Mouse (Mus musculus) spleen, adult 2 months (tissue): ENCODE data around the gene Lpar1. TPM values are rescaled to one million over a fixed set of nuclear protein-coding genes. Genes with fewer than 3 reads are reported as not detected.

Experiments used
- DNase-seq, 2 experiments: peaks; one replicate each; pipeline versions ENCODE4 v3.0.0 to v3.0.0-alpha.2; 2012 to 2021; ENCODE audit warnings: low spot score in 2 of 2, low read depth in 1 of 2
- H3K27ac ChIP-seq: fragments of 200-500 bp; 2 replicates; pipeline ENCODE4 v1.5.1; 2012; ENCODE audit warnings: low read length, inconsistent platforms; ENCODE audit not compliant: insufficient read depth
- H3K27me3 ChIP-seq: fragments of 200-500 bp; 2 replicates; pipeline ENCODE4 v1.6.1; 2012; ENCODE audit warnings: mild to moderate bottlenecking, moderate library complexity, low read length, inconsistent platforms; ENCODE audit not compliant: control insufficient read depth, insufficient read depth
- H3K36me3 ChIP-seq: fragments of 200-500 bp; 2 replicates; pipeline ENCODE4 v1.6.1; 2012; ENCODE audit warnings: mild to moderate bottlenecking, low read length, inconsistent platforms; ENCODE audit not compliant: control insufficient read depth, insufficient read depth
- H3K4me1 ChIP-seq: fragments of 200-500 bp; 2 replicates; pipeline ENCODE4 v1.6.1; 2011; ENCODE audit warnings: inconsistent platforms; ENCODE audit not compliant: control insufficient read depth, insufficient read depth, insufficient read length
- H3K4me3 ChIP-seq: fragments of 200-500 bp; 2 replicates; pipeline ENCODE4 v1.5.1; 2011; ENCODE audit warnings: mild to moderate bottlenecking, inconsistent platforms; ENCODE audit not compliant: insufficient read depth, insufficient read length; ENCODE audit errors: extremely low read depth
- CTCF ChIP-seq: fragments of 200-500 bp; IDR thresholded peaks from 2 replicates; pipeline ENCODE4 v1.5.1; 2011; ENCODE audit warnings: mild to moderate bottlenecking, inconsistent platforms; ENCODE audit not compliant: insufficient read depth, insufficient read length, insufficient replicate concordance; ENCODE audit errors: extremely low read depth
- POLR2A ChIP-seq: fragments of 200-500 bp; IDR thresholded peaks from 2 replicates; pipeline ENCODE4 v1.6.1; 2011; ENCODE audit warnings: low read depth, low read length, inconsistent platforms
- WGBS: fragments of 180-500 bp; shearing (Covaris S2); methylation state at CpG from one replicate; pipeline ENCODE4 v1.1.7; 2018; 5-methylcytosine and 5-hydroxymethylcytosine counted together
- polyA plus RNA-seq: library from polyadenylated mRNA; depleted of rRNA; stranded (reverse); fragments of >200 nt; gene quantifications from 2 replicates; pipeline ENCODE4 v1.2.3, GENCODE M21; 2012

Gene Lpar1
- polyA plus RNA-seq, 1 experiment = 19.7 TPM

DNA sequence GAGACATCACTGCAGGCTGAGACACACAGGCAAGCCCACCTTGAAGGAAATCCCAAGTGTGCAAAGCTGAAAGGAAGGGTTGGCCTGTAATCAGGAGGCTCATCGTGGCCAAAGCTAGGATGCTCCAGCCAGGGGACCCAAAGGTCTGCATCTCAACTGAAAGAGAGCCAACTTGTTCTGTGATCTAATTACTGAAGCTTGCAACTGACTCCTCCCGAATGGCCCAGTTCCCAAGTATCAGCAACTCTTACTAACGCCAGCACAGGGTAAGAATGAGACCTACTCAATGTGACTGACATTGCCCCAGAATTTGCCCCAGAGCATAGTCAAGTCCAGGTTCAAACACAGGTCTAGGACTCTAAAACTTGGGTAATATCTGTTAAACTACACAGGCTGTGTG lies 53.9 kb downstream of the Lpar1 start:
- no peak overlapping the region for H3K4me3 ChIP-seq
- H3K27me3 ChIP-seq = no peaks in the 10 kb centered on the region
- no peak overlapping the region for H3K27ac ChIP-seq
- TF ChIP-seq CTCF = no peak
- TF ChIP-seq POLR2A = no peak
- no peaks in the 10 kb centered on the region for H3K36me3 ChIP-seq
- no peaks in the 10 kb centered on the region for H3K4me1 ChIP-seq
- WGBS = 87% methylated on average over 3 of the region's 3 CpGs
- DNase-seq = no peak

DNA sequence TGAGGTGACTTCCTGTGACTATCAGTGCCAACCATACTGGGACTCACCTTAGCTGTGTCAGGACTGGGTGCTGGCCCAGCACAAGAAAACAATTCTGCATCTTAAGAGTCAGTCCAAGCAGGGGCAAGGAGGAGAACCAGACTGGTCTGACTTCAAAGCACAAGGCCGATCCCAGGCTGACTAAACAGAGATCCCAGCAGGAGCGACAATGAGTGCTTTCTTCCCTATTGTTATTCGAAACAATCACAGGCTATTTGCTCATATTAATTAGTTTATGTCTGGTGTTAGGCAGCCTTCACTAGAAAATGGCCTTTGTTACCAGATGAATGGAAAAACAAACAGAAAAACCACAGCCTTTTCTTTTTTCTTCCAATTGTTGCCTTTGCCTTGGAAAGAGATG lies 54.5 kb downstream of the Lpar1 start:
- Histone ChIP-seq H3K27ac (no peak overlapping the region), H3K4me1 (no peaks in the 10 kb centered on the region), H3K36me3 (no peaks in the 10 kb centered on the region), H3K27me3 (no peaks in the 10 kb centered on the region), H3K4me3 (no peak overlapping the region)
- whole genome bisulfite sequencing = 88% methylated on average over 3 of the region's 3 CpGs
- TF ChIP-seq CTCF = no peak
- no peak for DNase-seq

DNA sequence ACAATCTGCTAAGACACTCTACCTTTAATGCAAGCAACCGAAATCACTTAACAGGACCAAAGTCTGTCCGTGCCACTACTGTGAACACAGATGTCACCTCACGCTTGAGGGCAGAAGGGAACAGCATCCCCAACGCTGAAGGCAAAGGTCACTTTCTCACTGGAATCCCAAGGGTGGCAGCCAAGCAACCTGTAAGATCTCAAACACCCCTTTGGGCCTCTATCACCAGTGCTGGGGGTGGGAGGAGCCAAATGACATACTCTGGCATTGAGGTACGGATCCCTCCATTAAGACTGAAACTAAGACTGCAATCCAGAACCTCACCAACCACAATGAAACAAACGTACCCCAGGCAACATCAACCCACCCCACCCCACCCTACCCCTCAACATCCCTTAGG lies 55.0 kb downstream of the Lpar1 start:
- Histone ChIP-seq H3K4me3 (no peak overlapping the region), H3K27me3 (no peaks in the 10 kb centered on the region), H3K4me1 (no peaks in the 10 kb centered on the region), H3K36me3 (no peaks in the 10 kb centered on the region), H3K27ac (no peak overlapping the region)
- TF ChIP-seq POLR2A = no peak
- TF ChIP-seq CTCF = no peak
- no peak for DNase-seq
- WGBS = 84% methylated on average over 6 of the region's 6 CpGs

DNA sequence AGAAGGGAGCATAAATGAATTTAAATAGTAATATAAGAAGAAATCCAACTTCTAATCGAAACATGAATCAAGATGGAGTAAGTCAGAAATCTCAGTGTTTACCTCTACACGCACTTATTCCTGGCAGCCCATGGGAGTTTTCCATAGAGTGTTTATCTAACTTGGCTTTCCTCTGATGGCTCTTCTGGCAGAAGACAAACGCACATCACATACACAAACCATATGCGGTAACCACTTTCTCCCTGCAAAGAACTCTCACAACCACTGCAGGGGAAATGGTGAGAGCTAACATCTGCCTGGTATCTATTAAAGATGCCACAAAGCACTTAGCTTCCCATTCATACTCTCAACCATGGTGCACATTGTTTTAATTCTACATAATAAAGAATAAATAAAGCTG lies 56.4 kb downstream of the Lpar1 start:
- Histone ChIP-seq H3K27me3 (no peaks in the 10 kb centered on the region), H3K36me3 (no peaks in the 10 kb centered on the region), H3K4me3 (no peak overlapping the region), H3K4me1 (no peaks in the 10 kb centered on the region), H3K27ac (no peak overlapping the region)
- TF ChIP-seq CTCF (no peak), POLR2A (no peak)
- 93% methylated on average over 4 of the region's 4 CpGs for WGBS
- DNase-seq = no peak

DNA sequence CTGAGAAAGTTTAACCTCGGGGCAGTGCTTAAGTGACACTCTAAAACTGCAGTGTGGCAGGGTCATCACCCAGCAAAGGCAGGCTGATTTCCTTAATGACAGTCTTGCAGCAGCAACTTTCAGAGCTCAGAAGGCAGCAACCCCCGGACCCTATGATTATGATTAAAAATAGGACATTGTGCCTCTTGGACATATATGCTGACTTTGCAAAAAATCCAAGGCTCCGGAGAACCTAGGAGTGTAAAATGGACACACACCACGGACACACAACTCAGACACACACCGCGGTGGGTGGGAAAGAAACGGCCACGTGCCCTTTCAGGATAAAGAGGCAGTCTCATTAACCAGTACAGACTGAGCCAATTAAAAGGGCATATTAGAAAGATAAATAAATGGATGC lies 57.0 kb downstream of the Lpar1 start:
- Histone ChIP-seq H3K27ac (no peak overlapping the region), H3K36me3 (no peaks in the 10 kb centered on the region), H3K4me1 (no peaks in the 10 kb centered on the region), H3K27me3 (no peaks in the 10 kb centered on the region), H3K4me3 (no peak overlapping the region)
- no peak for DNase-seq
- WGBS = 79% methylated on average over 8 of the region's 8 CpGs
- no peak for TF ChIP-seq POLR2A
- no peak for TF ChIP-seq CTCF

DNA sequence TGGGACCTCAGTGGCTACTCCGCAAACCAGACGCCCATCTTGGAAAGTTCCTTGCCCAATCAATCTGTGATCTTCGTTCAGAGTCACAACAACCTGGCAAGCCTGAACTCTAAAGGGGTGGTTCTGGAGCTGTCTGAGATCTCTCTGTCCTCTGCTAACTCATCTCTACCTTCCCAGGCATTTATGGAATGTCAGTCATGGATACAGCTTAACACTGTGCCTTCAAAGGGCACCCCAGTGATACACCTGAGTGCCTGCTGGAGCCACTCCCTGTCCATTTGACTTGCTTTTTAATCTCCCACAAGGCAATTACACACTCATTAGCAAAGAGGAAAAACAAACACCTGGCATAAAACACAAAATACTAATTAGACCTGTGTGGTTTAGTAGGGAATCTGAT lies 62.0 kb downstream of the Lpar1 start:
- Histone ChIP-seq H3K4me3 (no peak overlapping the region), H3K27me3 (no peaks in the 10 kb centered on the region), H3K36me3 (no peaks in the 10 kb centered on the region), H3K27ac (no peak overlapping the region), H3K4me1 (no peaks in the 10 kb centered on the region)
- TF ChIP-seq CTCF = no peak
- no peak for TF ChIP-seq POLR2A
- DNase-seq = no peak
- WGBS = 92% methylated on average over 3 of the region's 3 CpGs

DNA sequence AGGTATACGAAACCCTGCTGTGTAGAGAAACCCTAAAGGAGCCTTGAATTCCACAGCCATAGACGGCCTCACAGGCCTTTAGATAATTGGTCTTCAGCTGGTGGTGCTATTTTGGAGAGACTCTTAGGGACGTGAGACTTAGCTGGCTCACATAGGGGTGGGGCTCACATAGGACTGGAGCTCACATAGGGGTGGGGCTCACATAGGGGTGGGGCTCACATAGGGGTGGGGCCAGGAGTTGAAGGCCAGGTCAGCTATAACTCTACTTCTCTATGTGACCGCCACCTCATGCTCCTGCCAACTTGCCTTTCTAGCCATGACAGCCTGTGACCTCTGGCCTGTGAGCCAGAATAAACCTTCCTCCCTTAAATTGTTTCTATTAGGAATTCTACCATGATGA lies 63.3 kb downstream of the Lpar1 start:
- 88% methylated on average over 4 of the region's 4 CpGs for WGBS
- Histone ChIP-seq H3K36me3 (no peaks in the 10 kb centered on the region), H3K27ac (no peak overlapping the region), H3K4me3 (no peak overlapping the region), H3K27me3 (no peaks in the 10 kb centered on the region), H3K4me1 (no peaks in the 10 kb centered on the region)
- TF ChIP-seq POLR2A (no peak), CTCF (no peak)
- DNase-seq = no peak
